Mouse (Mus musculus) adrenal gland, postnatal 14 days (tissue): Measurements from ENCODE around the gene AC170998.1. TPM values are rescaled to one million over a fixed set of nuclear protein-coding genes. Genes with fewer than 3 reads are reported as not detected.

Source experiments
- DNase-seq: peaks from one replicate; pipeline ENCODE4 v3.0.0; 2021; ENCODE audit warnings: mixed read lengths
- long read RNA-seq, 2 experiments: library from polyadenylated mRNA; stranded (forward); transcript quantifications; one replicate each; pipeline ENCODE4 v2.0.0; 2021
- total RNA-seq: library from RNA; stranded (reverse); gene quantifications from 2 replicates; pipeline ENCODE4 v1.2.3, GENCODE M21; 2021

The AC170998.1 gene
- 1.2 and 2.0 TPM in 2 replicates for total RNA-seq
- long read RNA-seq, experiment 1, result 0 reads
- long read RNA-seq, experiment 2, result 0 reads

GRCm38 (mm10) chr17:28725783-28726182 is at the start of gene AC170998.1:
Gene AC170998.1 (plus strand): TSS chr17:28726083.
- DNase-seq, result no peak

- DNase-seq, result peak; percentile 25
Measured at GRCm38 (mm10) chr17:28682311-28683084, 43.4 kb upstream of the AC170998.1 start.

GRCm38 (mm10) chr17:28683601-28684000 is 42.3 kb upstream of the AC170998.1 start:
- no peak for DNase-seq

DNA sequence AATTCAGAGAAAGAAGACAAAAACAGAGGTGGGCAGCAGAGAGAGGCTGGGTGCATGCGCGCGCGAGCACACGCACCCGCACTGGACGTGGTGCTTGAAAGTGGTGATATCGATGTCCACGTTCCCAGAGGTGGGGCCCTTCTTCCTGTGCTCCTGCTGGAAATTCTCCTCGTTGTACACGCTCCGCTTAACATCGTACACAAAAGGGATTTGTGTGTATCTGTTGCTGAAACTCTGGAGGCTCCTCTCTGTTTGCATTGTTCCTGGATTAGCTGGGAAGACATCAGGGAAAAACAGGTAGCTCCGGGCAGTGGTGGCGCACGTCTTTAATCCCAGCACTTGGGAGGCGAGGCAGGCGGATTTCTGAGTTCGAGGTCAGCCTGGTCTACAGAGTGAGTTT is 41.3 kb upstream of the AC170998.1 start:
- DNase-seq, result no peak

DNA sequence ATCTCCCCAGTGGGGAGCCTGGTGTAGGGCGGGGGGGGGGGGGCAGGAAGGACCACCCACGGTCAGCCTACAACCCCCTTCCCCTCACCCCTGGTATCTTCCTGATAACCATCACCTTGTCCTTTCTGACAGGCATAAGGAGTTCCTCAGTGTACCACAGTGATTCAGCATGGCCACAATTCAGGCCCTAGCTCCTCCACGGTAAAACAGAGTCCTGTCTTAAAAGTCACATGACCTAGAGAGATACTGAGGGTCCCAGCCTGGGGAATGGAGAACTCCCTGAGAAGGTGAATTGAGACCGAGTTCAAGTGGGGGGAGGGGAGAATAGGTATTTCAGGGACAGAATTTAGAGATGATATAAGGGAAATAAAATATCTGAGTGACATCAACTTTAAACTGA is 38.5 kb upstream of the AC170998.1 start:
- DNase-seq, result no peak

DNA sequence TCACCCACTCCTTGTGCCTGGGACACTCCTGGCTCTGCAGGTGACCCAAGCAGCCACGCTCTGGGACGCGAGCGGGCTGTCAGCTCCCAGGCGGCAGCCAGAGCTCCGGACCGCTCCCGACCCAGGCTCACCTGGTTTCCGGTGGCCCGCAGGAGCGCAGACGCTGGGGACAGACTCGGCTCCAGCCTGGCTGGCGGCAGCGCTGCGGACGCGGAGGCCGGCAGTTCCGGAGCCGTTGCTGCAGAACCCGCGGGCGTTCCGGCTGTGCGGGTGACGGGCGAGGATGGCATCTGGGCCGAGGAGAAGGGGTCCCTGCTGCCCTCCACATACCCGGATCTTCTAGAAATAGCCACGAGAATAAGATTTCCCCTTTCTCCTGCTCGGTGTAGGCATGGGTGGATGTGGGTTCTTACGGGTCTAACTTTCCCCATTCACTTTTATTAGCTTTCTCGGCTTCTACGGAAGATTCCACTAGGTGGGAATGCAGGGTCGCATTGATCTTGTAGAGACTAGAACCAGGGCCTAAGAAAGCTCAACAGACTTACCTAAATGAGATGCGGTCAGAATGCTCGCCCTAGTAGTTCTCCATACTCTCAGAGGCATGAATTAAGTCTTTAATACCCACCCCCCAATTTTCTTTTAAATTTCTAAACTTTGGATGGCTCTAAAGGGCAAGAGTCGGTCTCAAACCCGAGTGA is 36.1 kb upstream of the AC170998.1 start, which contains the start of gene Slc26a8:
Gene Slc26a8 (minus strand): TSS at position 648 of the 698 bp plus-strand sequence.
- DNase-seq, result peak; percentile 58

DNA sequence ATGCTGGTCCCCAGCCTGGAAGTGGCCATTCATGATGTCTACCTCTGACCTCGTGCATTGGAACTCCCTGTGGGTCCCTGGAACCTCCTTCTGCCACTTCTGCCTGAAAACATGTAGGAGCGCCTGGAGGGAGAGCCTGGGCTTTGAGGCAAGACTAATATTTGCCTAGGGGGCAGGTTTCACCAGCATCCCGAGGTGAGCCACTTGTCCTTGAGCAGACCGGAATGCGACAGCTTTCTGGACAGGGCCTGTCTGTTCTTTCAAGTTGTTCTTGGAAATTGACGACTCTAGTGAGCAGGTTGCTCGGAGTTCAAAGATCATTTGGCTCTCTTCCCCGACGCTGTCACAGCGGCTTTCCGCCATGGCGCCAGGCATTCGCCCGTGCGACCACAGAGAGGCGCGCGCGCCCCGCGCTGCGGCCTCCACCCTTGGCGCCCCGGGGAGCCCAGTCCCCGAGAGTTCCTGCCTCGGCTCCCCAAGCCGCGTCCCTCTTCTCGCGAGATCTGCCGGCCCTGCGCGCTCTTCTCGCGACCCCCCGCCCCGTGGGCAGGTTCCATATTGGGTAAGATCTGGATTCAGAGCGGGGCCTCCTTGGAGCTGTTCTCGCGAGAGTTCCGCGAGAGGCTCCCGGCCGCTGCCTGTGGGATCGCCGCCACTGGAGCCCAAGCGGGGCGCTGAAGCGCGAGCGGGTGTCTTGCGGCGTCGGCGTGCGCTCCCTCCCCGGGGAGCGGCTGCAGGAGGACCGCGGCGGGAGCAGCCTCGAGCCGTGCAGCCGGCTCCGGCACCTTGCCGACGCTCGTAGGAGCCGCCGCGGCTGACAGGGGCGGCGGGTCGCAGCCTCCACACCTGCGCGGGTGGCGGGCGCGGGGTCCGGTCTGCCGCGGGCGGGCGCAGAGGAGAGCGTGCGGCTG is 34.9 kb upstream of the AC170998.1 start, which contains the start of gene Mapk14:
Gene Mapk14 (plus strand): TSS at position 554 of the 911 bp plus-strand sequence.
- DNase-seq, result peak; percentile 100

- DNase-seq, result peak; percentile 83
Measured at GRCm38 (mm10) chr17:28691687-28692340, 34.1 kb upstream of the AC170998.1 start.

- peak; percentile 79 for DNase-seq
Measured at GRCm38 (mm10) chr17:28692341-28692710, 33.6 kb upstream of the AC170998.1 start.

- no peak for DNase-seq
Measured at GRCm38 (mm10) chr17:28693086-28693485, 32.8 kb upstream of the AC170998.1 start.

- no peak for DNase-seq
Measured at GRCm38 (mm10) chr17:28694078-28694477, 31.8 kb upstream of the AC170998.1 start.

GRCm38 (mm10) chr17:28694832-28695231 is 31.1 kb upstream of the AC170998.1 start:
- DNase-seq, result no peak

GRCm38 (mm10) chr17:28696641-28697040 is 29.2 kb upstream of the AC170998.1 start:
- no peak for DNase-seq

DNA sequence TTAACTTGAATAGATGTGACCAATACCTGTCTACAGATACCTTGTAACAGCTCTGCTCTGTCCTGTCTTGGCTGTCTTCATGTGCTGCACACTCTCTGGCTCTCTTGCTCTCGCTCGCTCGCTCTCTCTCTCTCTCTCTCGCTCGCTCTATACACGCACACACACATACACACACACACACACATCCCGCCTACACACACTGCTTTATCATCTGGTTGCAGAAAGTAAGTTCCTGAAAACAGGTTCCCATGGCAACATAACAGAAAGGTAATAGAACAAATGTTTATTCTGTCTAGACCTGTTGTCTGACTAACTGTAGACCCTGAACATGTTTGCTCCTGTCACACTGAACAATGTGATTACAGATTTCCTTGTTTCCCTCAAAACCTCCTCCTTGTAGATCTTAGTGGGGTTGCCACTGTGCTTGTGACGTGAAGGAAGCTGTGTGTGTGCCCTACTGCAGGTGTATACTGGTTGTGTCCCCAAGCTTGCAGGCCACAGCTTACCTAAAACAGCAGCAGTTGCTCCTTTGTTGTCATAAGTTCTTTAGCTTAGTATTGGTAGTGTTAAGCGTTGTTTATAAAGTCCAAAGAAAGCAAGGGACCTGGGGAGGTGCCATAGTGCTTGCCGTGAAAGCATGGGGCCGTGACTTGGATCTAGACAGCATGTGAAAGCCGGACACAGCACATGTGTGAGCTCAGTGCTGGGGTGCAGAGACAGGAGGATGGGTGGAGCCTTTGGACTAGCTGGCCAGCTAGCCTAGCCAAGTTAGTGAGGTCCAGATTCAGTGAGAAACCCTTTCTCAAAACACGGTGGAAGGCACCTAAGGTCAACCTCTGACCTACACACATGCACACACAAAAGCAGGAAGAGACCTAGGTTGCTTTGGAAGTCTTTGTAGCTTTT is 28.3 kb upstream of the AC170998.1 start:
- no peak for DNase-seq

DNA sequence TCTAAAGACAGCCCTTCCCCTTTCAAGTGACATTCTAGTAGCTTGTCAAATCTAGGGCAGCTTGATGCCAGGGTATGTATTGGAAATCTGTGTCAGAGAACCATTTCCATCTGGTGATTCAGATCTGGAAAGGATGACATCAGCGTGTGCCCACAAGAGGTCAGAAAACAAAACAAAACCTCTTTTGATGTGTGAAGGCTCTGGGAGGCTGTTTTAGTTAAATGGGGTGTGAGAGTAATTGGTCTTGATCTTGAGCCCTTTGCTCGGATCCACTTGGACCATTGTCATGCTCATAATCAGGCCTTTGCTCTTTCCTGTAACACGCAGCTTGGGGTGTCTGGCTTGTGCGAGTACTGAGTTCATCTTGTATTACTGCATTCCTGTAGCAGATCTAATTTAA is 27.6 kb upstream of the AC170998.1 start:
- peak; percentile 26 for DNase-seq

GRCm38 (mm10) chr17:28698672-28699071 is 27.2 kb upstream of the AC170998.1 start:
- DNase-seq, result no peak

GRCm38 (mm10) chr17:28699789-28700188 is 26.1 kb upstream of the AC170998.1 start:
- DNase-seq, result no peak

GRCm38 (mm10) chr17:28701171-28701570 is 24.7 kb upstream of the AC170998.1 start:
- DNase-seq, result no peak

- DNase-seq, result no peak
Measured at GRCm38 (mm10) chr17:28701737-28702136, 24.1 kb upstream of the AC170998.1 start.

DNA sequence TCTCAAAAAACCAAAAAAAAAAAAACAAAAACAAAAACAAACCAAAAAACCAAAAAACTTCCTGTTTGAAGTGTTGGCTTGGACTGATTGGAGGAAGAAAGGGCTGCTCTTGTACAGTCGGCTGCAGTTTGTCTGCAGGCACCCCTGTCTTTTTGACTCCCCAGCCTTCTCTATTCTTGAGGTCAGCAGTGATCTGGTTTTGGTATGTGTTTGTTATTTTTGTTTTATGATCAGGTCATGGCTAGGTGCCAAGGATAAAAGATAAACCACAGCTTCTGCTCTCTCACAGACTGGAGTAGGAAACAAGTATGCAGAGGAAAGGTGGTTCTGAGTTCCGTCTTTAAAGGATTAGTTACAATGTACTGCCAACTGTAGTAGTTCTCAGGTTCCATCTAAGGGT is 23.2 kb upstream of the AC170998.1 start:
- DNase-seq, result no peak

- DNase-seq, result no peak
Measured at GRCm38 (mm10) chr17:28706697-28707096, 19.2 kb upstream of the AC170998.1 start.
